Mouse (Mus musculus) thymus, adult 2 months (tissue): ENCODE data around the gene Prdm8.

ENCODE experiments used
- CTCF ChIP-seq: fragments of 200-500 bp; IDR thresholded peaks from 2 replicates; pipeline ENCODE4 v1.5.1; 2012; ENCODE audit warnings: mild to moderate bottlenecking, control low read depth, low read length, moderate library complexity, borderline replicate concordance; ENCODE audit not compliant: control insufficient read depth, poor library complexity, insufficient read depth; ENCODE audit errors: extremely low read depth
- POLR2A ChIP-seq: fragments of 200-500 bp; IDR thresholded peaks from 2 replicates; pipeline ENCODE4 v1.6.1; 2012; ENCODE audit warnings: mild to moderate bottlenecking, low read length, control low read depth, moderate library complexity; ENCODE audit not compliant: control insufficient read depth, poor library complexity, insufficient read depth; ENCODE audit errors: extremely low read depth

DNA sequence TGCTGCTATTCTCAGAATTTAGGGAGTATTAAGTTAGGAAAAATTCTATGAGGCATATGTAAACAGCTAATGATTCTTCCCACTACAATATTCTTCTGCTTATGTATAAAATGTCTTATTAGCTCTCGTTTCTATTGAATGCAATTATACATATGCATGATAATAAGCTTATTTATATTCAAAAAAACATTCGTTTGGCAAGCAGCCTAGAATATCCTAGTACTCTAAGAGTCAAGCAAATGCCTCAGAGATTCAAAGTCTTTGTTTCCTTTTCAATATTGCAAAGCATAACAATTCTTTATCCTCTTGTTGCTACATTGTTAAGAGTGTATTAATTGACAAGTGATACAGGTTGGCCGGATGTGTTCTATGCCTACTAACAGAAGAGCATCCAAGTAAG lies 34.6 kb downstream of the Prdm8 start:
- TF ChIP-seq CTCF = no peak
- TF ChIP-seq POLR2A = no peak
